Mouse (Mus musculus): ENCODE data around the gene Ppp1r8. TPM values are rescaled to one million over a fixed set of nuclear protein-coding genes. Genes with fewer than 3 reads are reported as not detected.

Gene Ppp1r8
- 120 and 148 TPM in 2 replicates for polyA plus RNA-seq (2012; rRNA removed)

DNA sequence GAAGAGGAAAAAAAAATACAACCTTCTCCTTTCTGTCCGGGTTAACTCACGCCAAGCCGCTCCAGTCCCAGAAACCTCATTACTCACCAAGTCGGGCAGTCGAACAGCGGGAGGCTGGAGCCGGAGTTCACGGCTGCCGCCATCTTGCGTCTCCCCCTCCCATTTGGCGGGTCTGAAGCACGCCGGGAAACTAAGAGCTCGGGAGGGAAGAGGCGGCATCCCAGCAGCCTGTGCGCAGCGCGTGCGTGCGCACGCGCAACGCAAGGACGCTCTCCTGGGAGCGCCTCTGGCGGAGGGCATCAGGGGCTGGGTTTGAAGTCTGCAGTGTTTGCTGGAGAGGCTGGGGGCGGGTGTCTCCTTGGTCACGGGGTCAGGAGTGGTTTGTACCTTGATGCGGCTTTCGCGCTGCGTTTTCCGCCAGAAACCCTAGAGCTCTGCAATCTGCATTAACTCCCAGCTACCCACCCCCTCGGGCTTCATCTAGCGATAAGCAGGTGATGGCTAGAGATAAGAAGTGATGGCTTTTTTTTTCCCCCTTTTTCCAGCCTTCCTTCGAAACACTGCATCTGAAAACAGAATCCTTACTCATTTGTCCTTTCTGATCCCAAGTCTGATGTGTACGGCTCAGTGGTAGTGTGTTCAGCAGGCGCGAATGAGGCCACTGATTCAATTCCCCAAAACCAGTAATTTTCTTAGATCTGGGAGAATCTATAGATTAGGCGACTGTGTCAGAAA is at the start of gene Ppp1r8:
Ppp1r8 (minus strand) TSS at position 200 of the 735 bp plus-strand sequence.

DNA sequence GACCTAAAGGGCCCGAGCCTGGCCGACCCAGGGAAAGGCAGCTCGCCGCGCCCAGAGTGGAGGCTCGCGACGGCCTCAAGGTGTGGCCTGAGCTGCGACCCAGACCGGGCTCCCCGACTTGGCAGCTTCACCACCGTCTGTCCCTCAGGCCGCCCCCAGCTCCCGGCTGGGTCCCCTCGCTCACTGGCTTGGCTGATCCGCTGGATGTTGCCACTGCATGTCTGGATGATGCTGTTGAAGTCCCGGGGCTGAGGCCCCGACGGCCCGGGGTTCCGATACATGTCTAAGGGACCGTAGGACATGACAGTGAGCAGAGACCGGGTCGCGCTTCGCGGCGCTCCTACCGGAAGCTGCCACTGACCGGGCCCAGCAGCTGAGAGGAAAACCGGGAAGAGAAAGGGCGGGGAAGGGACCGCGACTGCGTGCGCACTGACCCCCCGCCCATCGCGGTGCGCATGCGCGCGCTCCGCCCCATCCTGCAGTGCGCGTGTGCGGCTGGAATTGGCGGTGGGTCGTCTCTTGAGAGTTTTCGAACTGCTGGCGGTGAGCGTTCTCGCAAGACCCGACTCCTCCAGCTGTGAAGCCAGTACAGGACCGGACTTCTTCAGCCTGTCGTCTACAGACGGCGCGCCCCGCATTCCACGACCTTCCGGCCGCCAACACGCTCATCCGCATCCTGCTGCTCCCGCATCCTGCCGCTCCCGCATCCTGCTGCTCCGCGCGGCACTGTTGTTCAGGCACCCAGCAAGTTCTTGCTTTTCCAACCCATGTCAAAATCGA is 41.3 kb upstream of the Ppp1r8 start, which contains the start of gene Stx12:
Stx12 (minus strand) TSS at position 446 of the 780 bp plus-strand sequence.

GRCm38 (mm10) chr4:132796196-132796886 is 46.6 kb downstream of the Ppp1r8 start, which contains the start of gene Themis2:
Gene Themis2 (minus strand): TSS chr4:132796387.

Other genes starting within 250 kb of the Ppp1r8 start
- 40.7 and 41.9 TPM in 2 replicates for gene Eya3, start 204.2 kb downstream of the Ppp1r8 start, polyA plus RNA-seq (2012; rRNA removed)
- 3.9 and 6.2 TPM in 2 replicates for gene Xkr8, start 110.6 kb downstream of the Ppp1r8 start, polyA plus RNA-seq (2012; rRNA removed)
- 1.7 and 3.3 TPM in 2 replicates for gene Smpdl3b, start 85.9 kb downstream of the Ppp1r8 start, polyA plus RNA-seq (2012; rRNA removed)
- gene Rpa2, start 74.8 kb downstream of the Ppp1r8 start, polyA plus RNA-seq (2012; rRNA removed): 93.8 and 98.4 TPM in 2 replicates
- 0.88 TPM in 2 replicates for gene Themis2, start 46.8 kb downstream of the Ppp1r8 start, polyA plus RNA-seq (2012; rRNA removed)
- 67.5 and 69.8 TPM in 2 replicates for gene Stx12, start 41.3 kb upstream of the Ppp1r8 start, polyA plus RNA-seq (2012; rRNA removed)
- 17.6 and 18.6 TPM in 2 replicates for gene Fam76a, start 79.4 kb upstream of the Ppp1r8 start, polyA plus RNA-seq (2012; rRNA removed)
- gene Fgr, start 130.9 kb upstream of the Ppp1r8 start, polyA plus RNA-seq (2012; rRNA removed): 0.12 and 0.22 TPM in 2 replicates
- 17.2 and 18.6 TPM in 2 replicates for gene Ahdc1, start 168.1 kb upstream of the Ppp1r8 start, polyA plus RNA-seq (2012; rRNA removed)

All from central nervous system, embryonic 11.5 days (tissue).